Mouse (Mus musculus): ENCODE data around the gene Pzp. TPM values are rescaled to one million over a fixed set of nuclear protein-coding genes. Genes with fewer than 3 reads are reported as not detected.

The Pzp gene
- polyA plus RNA-seq (2014; fragmentation: Illumina TruSeq; extraction: RNeasy Lipid Tissue Mini Kit (QIAGEN cat#74804); ENCODE audit: low read depth, low replicate concordance), result 4.3 TPM

GRCm38 (mm10) chr6:128526601-128527000 lies at the start of gene Pzp:
Gene Pzp (minus strand): TSS chr6:128526720.

GRCm38 (mm10) chr6:128438317-128438870 lies 88.1 kb downstream of the Pzp start, which contains the start of gene Fkbp4:
Gene Fkbp4 (minus strand): TSS chr6:128438677.

Other genes with a start within 250 kb of the Pzp start
- gene Tead4, start 225.9 kb downstream of the Pzp start, polyA plus RNA-seq (2014; fragmentation: Illumina TruSeq; extraction: RNeasy Lipid Tissue Mini Kit (QIAGEN cat#74804); ENCODE audit: low read depth, low replicate concordance), result 3.7 TPM
- 13.9 TPM for gene Tulp3, start 170.9 kb downstream of the Pzp start, polyA plus RNA-seq (2014; fragmentation: Illumina TruSeq; extraction: RNeasy Lipid Tissue Mini Kit (QIAGEN cat#74804); ENCODE audit: low read depth, low replicate concordance)
- 22.1 TPM for gene Rhno1, start 163.8 kb downstream of the Pzp start, polyA plus RNA-seq (2014; fragmentation: Illumina TruSeq; extraction: RNeasy Lipid Tissue Mini Kit (QIAGEN cat#74804); ENCODE audit: low read depth, low replicate concordance)
- 3.2 TPM for gene Foxm1, start 163.8 kb downstream of the Pzp start, polyA plus RNA-seq (2014; fragmentation: Illumina TruSeq; extraction: RNeasy Lipid Tissue Mini Kit (QIAGEN cat#74804); ENCODE audit: low read depth, low replicate concordance)
- 0.34 TPM for gene Tex52, start 151.3 kb downstream of the Pzp start, polyA plus RNA-seq (2014; fragmentation: Illumina TruSeq; extraction: RNeasy Lipid Tissue Mini Kit (QIAGEN cat#74804); ENCODE audit: low read depth, low replicate concordance)
- not detected for gene Gm44596, start 151.2 kb downstream of the Pzp start, polyA plus RNA-seq (2014; fragmentation: Illumina TruSeq; extraction: RNeasy Lipid Tissue Mini Kit (QIAGEN cat#74804); ENCODE audit: low read depth, low replicate concordance)
- 8.3 TPM for gene Nrip2, start 127.4 kb downstream of the Pzp start, polyA plus RNA-seq (2014; fragmentation: Illumina TruSeq; extraction: RNeasy Lipid Tissue Mini Kit (QIAGEN cat#74804); ENCODE audit: low read depth, low replicate concordance)
- 11.6 TPM for gene Itfg2, start 101.8 kb downstream of the Pzp start, polyA plus RNA-seq (2014; fragmentation: Illumina TruSeq; extraction: RNeasy Lipid Tissue Mini Kit (QIAGEN cat#74804); ENCODE audit: low read depth, low replicate concordance)
- 245 TPM for gene Fkbp4, start 88.0 kb downstream of the Pzp start, polyA plus RNA-seq (2014; fragmentation: Illumina TruSeq; extraction: RNeasy Lipid Tissue Mini Kit (QIAGEN cat#74804); ENCODE audit: low read depth, low replicate concordance)
- 20.8 TPM for gene A2ml1, start 54.9 kb upstream of the Pzp start, polyA plus RNA-seq (2014; fragmentation: Illumina TruSeq; extraction: RNeasy Lipid Tissue Mini Kit (QIAGEN cat#74804); ENCODE audit: low read depth, low replicate concordance)
- gene Klrb1a, start 96.8 kb upstream of the Pzp start, polyA plus RNA-seq (2014; fragmentation: Illumina TruSeq; extraction: RNeasy Lipid Tissue Mini Kit (QIAGEN cat#74804); ENCODE audit: low read depth, low replicate concordance), result 40.5 TPM
- gene Clec2h, start 135.7 kb upstream of the Pzp start, polyA plus RNA-seq (2014; fragmentation: Illumina TruSeq; extraction: RNeasy Lipid Tissue Mini Kit (QIAGEN cat#74804); ENCODE audit: low read depth, low replicate concordance), result 0.50 TPM
- gene Klrb1, start 196.3 kb upstream of the Pzp start, polyA plus RNA-seq (2014; fragmentation: Illumina TruSeq; extraction: RNeasy Lipid Tissue Mini Kit (QIAGEN cat#74804); ENCODE audit: low read depth, low replicate concordance), result 0.52 TPM

All from adipose tissue, adult 10 weeks (tissue).